In genomic region chr2:160158599-160159261, GRCm38 (mm10) we compare ENCODE assay signal across 17 mouse cellular contexts.
DNase-seq lines count a peak whose midpoint lies in the region; ATAC-seq lines count a peak whose summit lies in the region.
"Had no signal": no experiment of that assay in that cellular context is flagged by ENCODE, and none has a peak within 500 bp of the region (broad histone marks: within the 10 kb centered on the region; RNA-seq: fewer than 3 reads in every experiment).

No protein-coding gene starts in this region.

- no peaks in the 10 kb centered on the region for H3K36me3 ChIP-seq in heart, embryonic 13.5 days
- no peaks in the 10 kb centered on the region for H3K36me3 ChIP-seq in heart, embryonic 11.5 days (ENCODE audit: control insufficient read depth, insufficient read depth, low read length)
- H3K36me3 ChIP-seq in forebrain, embryonic 15.5 days, result no peaks in the 10 kb centered on the region
- H3K36me3 ChIP-seq in hindbrain, embryonic 15.5 days, result no peaks in the 10 kb centered on the region
- no peaks in the 10 kb centered on the region for H3K36me3 ChIP-seq in neural tube, embryonic 14.5 days (ENCODE audit: control insufficient read depth, insufficient read depth, low read length)

- H3K9me3 ChIP-seq in heart, embryonic 13.5 days, result no peaks in the 10 kb centered on the region
- no peaks in the 10 kb centered on the region for H3K9me3 ChIP-seq in heart, embryonic 11.5 days (replicated peaks; ENCODE audit: control insufficient read depth, low read length)
- H3K9me3 ChIP-seq in forebrain, embryonic 15.5 days, result no peaks in the 10 kb centered on the region
- H3K9me3 ChIP-seq in hindbrain, embryonic 15.5 days, result no peaks in the 10 kb centered on the region
- no peaks in the 10 kb centered on the region for H3K9me3 ChIP-seq in neural tube, embryonic 14.5 days (ENCODE audit: control insufficient read depth, low read length)

- no peak overlapping the region for H3K9ac ChIP-seq in heart, embryonic 13.5 days
- H3K9ac ChIP-seq in heart, embryonic 11.5 days (ENCODE audit: low read depth, low read length), result no peak overlapping the region
- no peak overlapping the region for H3K9ac ChIP-seq in forebrain, embryonic 15.5 days (replicated peaks)
- H3K9ac ChIP-seq in hindbrain, embryonic 15.5 days, result no peak overlapping the region
- H3K9ac ChIP-seq in neural tube, embryonic 14.5 days (replicated peaks; ENCODE audit: low read depth, low read length), result no peak overlapping the region
- H3K9ac ChIP-seq: liver, postnatal 0 days had no signal

- no peak for ATAC-seq in heart, embryonic 13.5 days (ENCODE audit: extremely low read depth, insufficient number of reproducible peaks, low FRiP score, low TSS enrichment)
- ATAC-seq in heart, embryonic 11.5 days (replicated peaks; ENCODE audit: insufficient number of reproducible peaks, low FRiP score, low TSS enrichment), result no peak
- peak; percentile 70 for ATAC-seq in forebrain, embryonic 15.5 days (replicated peaks)
- ATAC-seq in hindbrain, embryonic 15.5 days (ENCODE audit: low FRiP score, low read depth), result peak; percentile 84
- peak; percentile 63 for ATAC-seq in neural tube, embryonic 14.5 days (ENCODE audit: low read depth)
- ATAC-seq: inflammation-experienced regulatory T-cells, adult 6 months; liver, postnatal 0 days had no signal

- H3K27me3 ChIP-seq in heart, embryonic 13.5 days (replicated peaks), result no peaks in the 10 kb centered on the region; the same call in 1 of the 2 replicates
- H3K27me3 ChIP-seq in heart, embryonic 11.5 days (ENCODE audit: control insufficient read depth, insufficient read depth, low read length), result no peaks in the 10 kb centered on the region
- no peaks in the 10 kb centered on the region for H3K27me3 ChIP-seq in forebrain, embryonic 15.5 days
- no peaks in the 10 kb centered on the region for H3K27me3 ChIP-seq in hindbrain, embryonic 15.5 days
- no peaks in the 10 kb centered on the region for H3K27me3 ChIP-seq in neural tube, embryonic 14.5 days (ENCODE audit: control insufficient read depth, insufficient read depth, low read length)

- WGBS in heart, embryonic 13.5 days, result 61% methylated on average over 13 of the region's 13 CpGs
- WGBS in heart, embryonic 11.5 days (ENCODE audit: insufficient replicate concordance), result 70% methylated on average over 13 of the region's 13 CpGs
- 52% methylated on average over 13 of the region's 13 CpGs for WGBS in forebrain, embryonic 15.5 days
- WGBS in hindbrain, embryonic 15.5 days, result 32% methylated on average over 13 of the region's 13 CpGs
- 59% methylated on average over 13 of the region's 13 CpGs for WGBS in neural tube, embryonic 14.5 days

- no peak for DNase-seq in kidney, postnatal 14 days
- DNase-seq in embryo, embryonic 10.5 days (ENCODE audit: low spot score), result no peak
- no peak for DNase-seq in cerebellum, adult 9-11 months
- DNase-seq: adrenal gland, adult 2 months; B cell, adult 2 months; cerebellum, adult 8-10 months; embryo, embryonic 11 days; gastrocnemius, postnatal 25 days; liver, postnatal 0 days; lung, postnatal 4 days; right cerebral cortex, postnatal 25 days had no signal

- H3K4me1 ChIP-seq in heart, embryonic 13.5 days, result peaks cover 15% of the 10 kb centered on the region
- peaks cover 4% of the 10 kb centered on the region; the same call in 1 of the 2 replicates for H3K4me1 ChIP-seq in heart, embryonic 11.5 days (ENCODE audit: control insufficient read depth, insufficient read depth, low read length)
- 0 out of 2 replicates have a peak, but pooled peaks cover 4% of the 10 kb centered on the region for H3K4me1 ChIP-seq in forebrain, embryonic 15.5 days
- H3K4me1 ChIP-seq in hindbrain, embryonic 15.5 days (replicated peaks), result peaks cover 13% of the 10 kb centered on the region; the same call in 1 of the 2 replicates
- no peaks in the 10 kb centered on the region for H3K4me1 ChIP-seq in neural tube, embryonic 14.5 days (ENCODE audit: control insufficient read depth, insufficient read depth, low read length)

- no peak overlapping the region for H3K4me3 ChIP-seq in heart, embryonic 13.5 days
- H3K4me3 ChIP-seq in heart, embryonic 11.5 days (ENCODE audit: low read depth, low read length), result no peak overlapping the region
- H3K4me3 ChIP-seq in forebrain, embryonic 15.5 days, result no peak overlapping the region
- H3K4me3 ChIP-seq in hindbrain, embryonic 15.5 days, result no peak overlapping the region
- H3K4me3 ChIP-seq in neural tube, embryonic 14.5 days (ENCODE audit: low read depth, low read length), result no peak overlapping the region

- no peak overlapping the region for H3K27ac ChIP-seq in heart, embryonic 13.5 days (replicated peaks)
- H3K27ac ChIP-seq in heart, embryonic 11.5 days (ENCODE audit: low read depth, low read length), result no peak overlapping the region
- H3K27ac ChIP-seq in forebrain, embryonic 15.5 days (replicated peaks), result no peak overlapping the region; the same call in 1 of the 2 replicates
- H3K27ac ChIP-seq in hindbrain, embryonic 15.5 days (replicated peaks), result no peak overlapping the region
- H3K27ac ChIP-seq in neural tube, embryonic 14.5 days (ENCODE audit: low read depth, low read length), result no peak overlapping the region

- peak overlapping the region; percentile 10; the same call in 1 of the 2 replicates for H3K4me2 ChIP-seq in heart, embryonic 13.5 days
- no peak overlapping the region for H3K4me2 ChIP-seq in heart, embryonic 11.5 days
- 0 out of 2 replicates have a peak overlapping the region, but pooled peaks have one; percentile 16 for H3K4me2 ChIP-seq in forebrain, embryonic 15.5 days (replicated peaks)
- peak overlapping the region; percentile 37 for H3K4me2 ChIP-seq in hindbrain, embryonic 15.5 days
- 0 out of 2 replicates have a peak overlapping the region, but pooled peaks have one; percentile 2 for H3K4me2 ChIP-seq in neural tube, embryonic 14.5 days (ENCODE audit: low read depth, low read length)

Comparison
In these comparisons a context has a peak if more than half of its experiments do, and no peak if none do; other contexts are left out.
1. ATAC-seq: peak in forebrain, embryonic 15.5 days (single experiment), hindbrain, embryonic 15.5 days (single experiment) and neural tube, embryonic 14.5 days (single experiment); none in heart, embryonic 13.5 days (single experiment) and heart, embryonic 11.5 days (single experiment).